Mouse (Mus musculus): ENCODE results near the gene Myo1a. TPM values are rescaled to one million over a fixed set of nuclear protein-coding genes. Genes with fewer than 3 reads are reported as not detected.

The Myo1a gene
- polyA plus RNA-seq, 1 experiment: 1.4 TPM

- no peak for TF ChIP-seq CTCF (IDR thresholded peaks at IDR 0.05; ENCODE audit: control insufficient read depth, insufficient read depth, low read length)
- no peak for TF ChIP-seq POLR2A (IDR thresholded peaks at IDR 0.05; ENCODE audit: borderline replicate concordance, control insufficient read depth, low read depth, low read length)
- WGBS: 81% methylated on average over 3 of the region's 3 CpGs
- H3K27ac ChIP-seq (ENCODE audit: control insufficient read depth, insufficient read depth, low read depth, low read length, poor library complexity): no peak within 1 kb of the TSS
- H3K4me3 ChIP-seq (replicated peaks; ENCODE audit: control insufficient read depth, low read depth, low read length): no peak within 1 kb of the TSS
- no peaks in the 10 kb centered on the region; the same call in 1 of the 2 replicates for H3K4me1 ChIP-seq (ENCODE audit: control insufficient read depth, insufficient read depth, low read length)
Observed at GRCm38 (mm10) chr10:127724178-127724577, 19.2 kb downstream of the Myo1a start, which contains the start of gene Tac2. Gene Tac2 (plus strand): TSS chr10:127724478.

GRCm38 (mm10) chr10:127725136-127725535 lies 20.2 kb downstream of the Myo1a start:
- WGBS: 59% methylated on average over 4 of the region's 4 CpGs
- no peak overlapping the region for H3K4me3 ChIP-seq (replicated peaks; ENCODE audit: control insufficient read depth, low read depth, low read length)

GRCm38 (mm10) chr10:127728437-127728836 lies 23.5 kb downstream of the Myo1a start:
- no peak overlapping the region for H3K27ac ChIP-seq (ENCODE audit: control insufficient read depth, insufficient read depth, low read depth, low read length, poor library complexity)
- H3K4me1 ChIP-seq (ENCODE audit: control insufficient read depth, insufficient read depth, low read length): peaks cover 3% of the 10 kb centered on the region; the same call in 1 of the 2 replicates
- TF ChIP-seq POLR2A (IDR thresholded peaks at IDR 0.05; ENCODE audit: borderline replicate concordance, control insufficient read depth, low read depth, low read length): no peak
- no peak for TF ChIP-seq CTCF (IDR thresholded peaks at IDR 0.05; ENCODE audit: control insufficient read depth, insufficient read depth, low read length)
- 73% methylated on average over 8 of the region's 8 CpGs for WGBS
- H3K4me3 ChIP-seq (replicated peaks; ENCODE audit: control insufficient read depth, low read depth, low read length): no peak overlapping the region

More at GRCm38 (mm10) chr10:127725136-127725535, 20.2 kb downstream of the Myo1a start:
- no peak for TF ChIP-seq POLR2A (IDR thresholded peaks at IDR 0.05; ENCODE audit: borderline replicate concordance, control insufficient read depth, low read depth, low read length)
- no peak for TF ChIP-seq CTCF (IDR thresholded peaks at IDR 0.05; ENCODE audit: control insufficient read depth, insufficient read depth, low read length)
- Histone ChIP-seq H3K27ac (ENCODE audit: control insufficient read depth, insufficient read depth, low read depth, low read length, poor library complexity) (no peak overlapping the region), H3K4me1 (ENCODE audit: control insufficient read depth, insufficient read depth, low read length) (no peaks in the 10 kb centered on the region; the same call in 1 of the 2 replicates)

GRCm38 (mm10) chr10:127730285-127730932 lies 25.4 kb downstream of the Myo1a start:
- peak overlapping the region; percentile 30 for H3K27ac ChIP-seq (ENCODE audit: control insufficient read depth, insufficient read depth, low read depth, low read length, poor library complexity)
- H3K4me1 ChIP-seq (ENCODE audit: control insufficient read depth, insufficient read depth, low read length): peaks cover 3% of the 10 kb centered on the region; the same call in 1 of the 2 replicates
- 68% methylated on average over 11 of the region's 11 CpGs for whole genome bisulfite sequencing
- no peak overlapping the region for H3K4me3 ChIP-seq (replicated peaks; ENCODE audit: control insufficient read depth, low read depth, low read length)
- TF ChIP-seq POLR2A (IDR thresholded peaks at IDR 0.05; ENCODE audit: borderline replicate concordance, control insufficient read depth, low read depth, low read length): no peak
- no peak for TF ChIP-seq CTCF (IDR thresholded peaks at IDR 0.05; ENCODE audit: control insufficient read depth, insufficient read depth, low read length)

GRCm38 (mm10) chr10:127730933-127731310 lies 26.0 kb downstream of the Myo1a start:
- WGBS: 61% methylated on average over 9 of the region's 9 CpGs
- H3K27ac ChIP-seq (ENCODE audit: control insufficient read depth, insufficient read depth, low read depth, low read length, poor library complexity): peak overlapping the region; percentile 34
- TF ChIP-seq POLR2A (IDR thresholded peaks at IDR 0.05; ENCODE audit: borderline replicate concordance, control insufficient read depth, low read depth, low read length) (no peak), CTCF (IDR thresholded peaks at IDR 0.05; ENCODE audit: control insufficient read depth, insufficient read depth, low read length) (no peak)
- no peak overlapping the region for H3K4me3 ChIP-seq (replicated peaks; ENCODE audit: control insufficient read depth, low read depth, low read length)
- H3K4me1 ChIP-seq (ENCODE audit: control insufficient read depth, insufficient read depth, low read length): peaks cover 3% of the 10 kb centered on the region; the same call in 1 of the 2 replicates

- TF ChIP-seq POLR2A (IDR thresholded peaks at IDR 0.05; ENCODE audit: borderline replicate concordance, control insufficient read depth, low read depth, low read length) (no peak), CTCF (IDR thresholded peaks at IDR 0.05; ENCODE audit: control insufficient read depth, insufficient read depth, low read length) (no peak)
- H3K4me3 ChIP-seq (replicated peaks; ENCODE audit: control insufficient read depth, low read depth, low read length): no peak overlapping the region
- peak overlapping the region; percentile 34; the same call in 1 of the 2 replicates for H3K27ac ChIP-seq (ENCODE audit: control insufficient read depth, insufficient read depth, low read depth, low read length, poor library complexity)
- 19% methylated on average over 5 of the region's 5 CpGs for WGBS
- peaks cover 3% of the 10 kb centered on the region; the same call in 1 of the 2 replicates for H3K4me1 ChIP-seq (ENCODE audit: control insufficient read depth, insufficient read depth, low read length)
Observed at GRCm38 (mm10) chr10:127731397-127731796, 26.4 kb downstream of the Myo1a start.

GRCm38 (mm10) chr10:127734434-127734833 lies 29.5 kb downstream of the Myo1a start:
- 51% methylated on average over 5 of the region's 5 CpGs for WGBS
- no peak for TF ChIP-seq CTCF (IDR thresholded peaks at IDR 0.05; ENCODE audit: control insufficient read depth, insufficient read depth, low read length)
- no peak for TF ChIP-seq POLR2A (IDR thresholded peaks at IDR 0.05; ENCODE audit: borderline replicate concordance, control insufficient read depth, low read depth, low read length)
- H3K4me1 ChIP-seq (ENCODE audit: control insufficient read depth, insufficient read depth, low read length): peaks cover 6% of the 10 kb centered on the region

GRCm38 (mm10) chr10:127736266-127736665 lies 31.3 kb downstream of the Myo1a start:
- Histone ChIP-seq H3K4me1 (ENCODE audit: control insufficient read depth, insufficient read depth, low read length) (peaks cover 4% of the 10 kb centered on the region), H3K27ac (ENCODE audit: control insufficient read depth, insufficient read depth, low read depth, low read length, poor library complexity) (peak overlapping the region; percentile 81; the same call in 1 of the 2 replicates), H3K4me3 (replicated peaks; ENCODE audit: control insufficient read depth, low read depth, low read length) (no peak overlapping the region)
- no peak for TF ChIP-seq POLR2A (IDR thresholded peaks at IDR 0.05; ENCODE audit: borderline replicate concordance, control insufficient read depth, low read depth, low read length)
- no peak for TF ChIP-seq CTCF (IDR thresholded peaks at IDR 0.05; ENCODE audit: control insufficient read depth, insufficient read depth, low read length)
- 22% methylated on average over 2 of the region's 2 CpGs for WGBS

More at GRCm38 (mm10) chr10:127734434-127734833, 29.5 kb downstream of the Myo1a start:
- Histone ChIP-seq H3K4me3 (replicated peaks; ENCODE audit: control insufficient read depth, low read depth, low read length) (no peak overlapping the region), H3K27ac (ENCODE audit: control insufficient read depth, insufficient read depth, low read depth, low read length, poor library complexity) (no peak overlapping the region)
